Comparison of ENCODE assay signal across 23 mouse cellular contexts in the genomic region with DNA sequence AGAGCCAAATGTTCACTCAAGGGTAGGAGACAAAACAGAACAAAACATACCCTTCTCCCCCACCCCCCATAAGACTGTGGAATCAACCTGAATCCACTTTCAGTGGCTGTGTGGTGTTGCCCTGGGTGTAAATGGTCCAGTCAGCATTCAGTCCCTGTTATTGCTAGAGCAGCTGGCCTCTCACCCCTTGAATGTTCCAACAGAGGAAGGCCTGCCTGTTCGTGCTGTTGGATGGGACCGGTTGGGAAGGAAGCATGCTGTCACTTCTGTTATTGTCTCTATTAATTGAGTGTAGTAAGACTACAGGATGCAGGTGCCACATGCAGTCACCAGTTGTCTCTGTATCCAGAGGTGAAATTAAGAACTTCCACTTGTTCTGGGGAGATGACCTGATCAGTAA. TPM values are rescaled to one million over a fixed set of nuclear protein-coding genes. Genes with fewer than 3 reads are reported as not detected.
"Had no signal": no experiment of that assay in that cellular context is flagged by ENCODE, and none has a peak within 500 bp of the region (broad histone marks: within the 10 kb centered on the region; RNA-seq: fewer than 3 reads in every experiment).

No protein-coding gene starts in this region.

- ATAC-seq: hindbrain, postnatal 0 days; inflammation-experienced regulatory T-cells, adult 6 months; intestine, embryonic 16.5 days; liver, embryonic 12.5 days; midbrain, embryonic 13.5 days; midbrain, embryonic 16.5 days had no signal

- H3K9me3 ChIP-seq: limb, embryonic 10.5 days; limb, embryonic 13.5 days; liver, embryonic 12.5 days; liver, embryonic 15.5 days; megakaryocyte, embryonic 14.5 days; midbrain, embryonic 10.5 days; midbrain, embryonic 13.5 days; neural tube, embryonic 13.5 days; stomach, embryonic 15.5 days had no signal

- H3K4me2 ChIP-seq: limb, embryonic 13.5 days; liver, embryonic 12.5 days; liver, embryonic 15.5 days; midbrain, embryonic 13.5 days; neural tube, embryonic 13.5 days; stomach, embryonic 15.5 days had no signal

- H3K27me3 ChIP-seq: limb, embryonic 13.5 days; liver, embryonic 12.5 days; liver, embryonic 15.5 days; midbrain, embryonic 13.5 days; neural tube, embryonic 13.5 days; stomach, embryonic 15.5 days had no signal

- H3K4me1 ChIP-seq: megakaryocyte, embryonic 14.5 days had no signal

- H3K4me3 ChIP-seq: layer of hippocampus, adult 2 months; limb, embryonic 10.5 days; limb, embryonic 13.5 days; liver, embryonic 12.5 days; liver, embryonic 15.5 days; megakaryocyte, embryonic 14.5 days; midbrain, embryonic 10.5 days; midbrain, embryonic 13.5 days; myocyte; neural tube, embryonic 13.5 days; stomach, embryonic 15.5 days had no signal

- DNase-seq: layer of hippocampus, adult 9-11 months; liver; lung, adult 2 months; lung, postnatal 36 days; retina, postnatal 1 day; right cerebral cortex, postnatal 25 days; spleen, adult 18-20 months; thymus, postnatal 25 days had no signal

- H3K36me3 ChIP-seq: liver, embryonic 15.5 days had no signal

- H3K9ac ChIP-seq: limb, embryonic 13.5 days; liver, embryonic 12.5 days; liver, embryonic 15.5 days; midbrain, embryonic 13.5 days; neural tube, embryonic 13.5 days; stomach, embryonic 15.5 days had no signal

- H3K27ac ChIP-seq: hindbrain, postnatal 0 days; layer of hippocampus, adult 2 months; limb, embryonic 10.5 days; limb, embryonic 13.5 days; liver, embryonic 12.5 days; liver, embryonic 15.5 days; midbrain, embryonic 10.5 days; midbrain, embryonic 13.5 days; neural tube, embryonic 13.5 days; stomach, embryonic 15.5 days had no signal

RNA-seq across cellular contexts. Expression of gene Sh3pxd2b, which starts 40.4 kb away (rescaled TPM):
- polyA plus RNA-seq: inflammation-experienced regulatory T-cells, adult 6 months had no signal
